Mouse (Mus musculus) liver, embryonic 14.5 days (tissue): Measurements from ENCODE around the gene Asb8. TPM values are rescaled to one million over a fixed set of nuclear protein-coding genes. Genes with fewer than 3 reads are reported as not detected.

Experiments used
- ATAC-seq: fragments of 200-750 bp; cut with Nextera tagmentation; 2 replicates; pipeline ENCODE4 v1.8.0; 2017; ENCODE audit warnings: moderate number of reproducible peaks, mild to moderate bottlenecking, moderate library complexity; ENCODE audit not compliant: insufficient read depth
- DNase-seq, 3 experiments: peaks; one replicate each; pipeline ENCODE4 v3.0.0-alpha.2; 2012 to 2013; ENCODE audit warnings: low read depth in 3 of 3, low spot score in 3 of 3
- H3K27ac ChIP-seq: fragments of 300-500 bp; sonication (generic); 2 replicates; pipeline ENCODE4 v1.5.1; 2014; ENCODE audit warnings: moderate library complexity, mild to moderate bottlenecking, control low read depth, inconsistent platforms
- H3K27me3 ChIP-seq: fragments of 300-500 bp; sonication (generic); 2 replicates; pipeline ENCODE4 v1.6.1; 2014; ENCODE audit warnings: mild to moderate bottlenecking, low read length, moderate library complexity; ENCODE audit not compliant: control insufficient read depth, insufficient read depth
- H3K36me3 ChIP-seq: fragments of 300-500 bp; sonication (generic); replicated peaks from 2 replicates; pipeline ENCODE4 v1.6.1; 2014; ENCODE audit warnings: low read depth; ENCODE audit not compliant: control insufficient read depth, insufficient read depth
- H3K4me1 ChIP-seq, 2 experiments: fragments of 200-500 bp in 1 of 2; fragments of 300-500 bp in 1 of 2; sonication (generic) in 1 of 2; replicated peaks; 2 replicates each; pipeline ENCODE4 v1.6.1; 2012 to 2014; ENCODE audit warnings: antibody characterized with exemption in 1 of 2, inconsistent platforms in 1 of 2, low read length in 1 of 2; ENCODE audit not compliant: control insufficient read depth in 2 of 2, insufficient read depth in 2 of 2
- H3K4me2 ChIP-seq: fragments of 300-500 bp; sonication (generic); 2 replicates; pipeline ENCODE4 v1.6.1; 2014; ENCODE audit warnings: low read depth, mild to moderate bottlenecking, control low read depth, moderate library complexity
- H3K4me3 ChIP-seq, 2 experiments: fragments of 200-500 bp in 1 of 2; fragments of 300-500 bp in 1 of 2; sonication (generic) in 1 of 2; 2 replicates each; pipeline ENCODE4 v1.5.1; 2012 to 2014; ENCODE audit warnings: low read depth in 2 of 2, low read length in 2 of 2, mild to moderate bottlenecking in 2 of 2, control low read depth in 1 of 2, inconsistent platforms in 1 of 2, moderate library complexity in 1 of 2; ENCODE audit not compliant: insufficient read depth in 1 of 2
- H3K9ac ChIP-seq: fragments of 300-500 bp; sonication (generic); replicated peaks from 2 replicates; pipeline ENCODE4 v1.6.1; 2014; ENCODE audit warnings: mild to moderate bottlenecking, control low read depth, moderate library complexity
- H3K9me3 ChIP-seq: fragments of 300-500 bp; sonication (generic); 2 replicates; pipeline ENCODE4 v1.6.1; 2016; ENCODE audit warnings: low read length, mixed read lengths; ENCODE audit not compliant: control insufficient read depth
- CTCF ChIP-seq: IDR thresholded peaks from 2 replicates; pipeline ENCODE4 v1.5.1; 2016; ENCODE audit warnings: antibody characterized with exemption, low read depth, control low read depth
- EP300 ChIP-seq: IDR thresholded peaks from 2 replicates; pipeline ENCODE4 v1.6.1; 2016; ENCODE audit warnings: antibody characterized with exemption, low read depth
- WGBS: fragments of 180-500 bp; shearing (Covaris S2); extraction: QIAGEN DNeasy Blood & Tissue Kit; methylation state at CpG from one replicate; pipeline ENCODE4 v1.1.7; 2014; ENCODE audit not compliant: insufficient replicate concordance; 5-methylcytosine and 5-hydroxymethylcytosine counted together
- polyA plus RNA-seq, 2 experiments: library from polyadenylated mRNA; depleted of rRNA in 1 of 2; stranded (reverse) in 1 of 2; unstranded in 1 of 2; fragments of >200 nt; fragmentation: Nextera tagmentation in 1 of 2; extraction: Ambion mirVana in 1 of 2; gene quantifications; 2 replicates each; pipeline versions ENCODE4 v1.2.1 to v1.2.3; 2012 to 2014

The Asb8 gene
- polyA plus RNA-seq, 2 experiments, result 15.1 to 22.4 TPM

DNA sequence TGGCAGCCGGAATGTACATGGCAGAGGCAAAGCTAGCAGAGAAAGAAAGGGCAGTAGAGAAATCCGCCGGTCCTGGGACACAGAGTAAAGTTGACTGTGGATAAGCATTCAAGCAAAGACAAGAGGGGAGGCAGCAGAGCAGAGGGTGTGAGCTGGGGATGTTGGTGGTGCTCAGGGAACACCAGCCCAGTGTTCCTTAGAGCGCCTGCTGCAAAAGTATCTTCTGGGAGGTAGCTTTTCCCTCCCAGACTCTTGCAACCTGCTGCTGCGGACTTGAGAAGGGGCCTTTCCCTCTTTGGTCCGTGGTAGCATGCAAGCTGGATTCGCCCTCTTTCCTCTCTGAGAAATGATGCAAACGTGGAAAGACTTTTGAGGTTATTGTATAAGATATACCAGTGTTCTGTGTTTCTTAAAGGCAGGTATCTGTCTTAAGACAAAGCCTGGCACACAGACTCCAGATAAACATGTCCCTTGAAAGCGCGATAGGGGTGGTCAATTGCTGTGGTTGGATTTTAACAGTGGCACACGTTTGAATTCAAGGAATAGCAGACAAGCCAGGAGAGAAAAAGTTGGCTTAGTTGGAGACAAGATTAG is 57.6 kb downstream of the Asb8 start:
- TF ChIP-seq CTCF, result no peak
- TF ChIP-seq EP300, result no peak
- H3K4me3 ChIP-seq, result peak overlapping the region; percentile 57 to 81

DNA sequence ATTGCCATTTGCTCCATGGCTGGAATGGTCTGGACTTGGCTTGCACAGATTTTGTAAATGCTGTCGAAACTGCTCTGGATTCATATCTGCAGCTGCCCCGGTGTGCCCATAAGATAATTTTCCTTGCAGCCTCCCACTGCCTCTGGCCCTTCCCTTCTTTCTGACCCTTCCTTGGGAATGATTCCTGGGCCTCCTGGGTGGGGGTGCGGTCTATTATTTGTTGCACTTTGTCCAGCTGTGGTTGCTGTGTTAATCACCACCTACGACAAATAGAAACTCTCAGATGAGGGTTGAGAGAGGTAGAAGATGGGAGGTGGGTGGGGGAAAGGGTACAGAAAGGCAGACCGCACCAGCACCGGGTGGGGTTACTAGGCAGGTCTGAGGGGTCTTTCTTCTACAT is 58.2 kb downstream of the Asb8 start:
- no peak overlapping the region for H3K9ac ChIP-seq
- H3K27ac ChIP-seq, result no peak overlapping the region
- H3K4me1 ChIP-seq, result peaks cover 18 to 33% of the 10 kb centered on the region in 2 experiments
- no peaks in the 10 kb centered on the region for H3K36me3 ChIP-seq
- DNase-seq (no peak), ATAC-seq (no peak)
- H3K4me3 ChIP-seq, result no peak overlapping the region
- H3K4me2 ChIP-seq, result peak overlapping the region; percentile 78
- no peaks in the 10 kb centered on the region for H3K9me3 ChIP-seq
- no peak for TF ChIP-seq EP300
- TF ChIP-seq CTCF, result no peak
- 68% methylated on average over 6 of the region's 6 CpGs for WGBS
- H3K27me3 ChIP-seq, result no peaks in the 10 kb centered on the region

More for the DNA sequence above, 57.6 kb downstream of the Asb8 start:
- peak overlapping the region; percentile 78 for H3K4me2 ChIP-seq
- WGBS, result 35% methylated on average over 11 of the region's 11 CpGs
- peak; percentile 55 for ATAC-seq
- H3K9ac ChIP-seq, result peak overlapping the region; percentile 41; the same call in 1 of the 2 replicates
- no peaks in the 10 kb centered on the region for H3K36me3 ChIP-seq
- H3K27me3 ChIP-seq, result no peaks in the 10 kb centered on the region
- DNase-seq, result no peak
- peak overlapping the region; percentile 46 for H3K27ac ChIP-seq
- H3K4me1 ChIP-seq, result peaks cover 18 to 33% of the 10 kb centered on the region in 2 experiments
- no peaks in the 10 kb centered on the region for H3K9me3 ChIP-seq

DNA sequence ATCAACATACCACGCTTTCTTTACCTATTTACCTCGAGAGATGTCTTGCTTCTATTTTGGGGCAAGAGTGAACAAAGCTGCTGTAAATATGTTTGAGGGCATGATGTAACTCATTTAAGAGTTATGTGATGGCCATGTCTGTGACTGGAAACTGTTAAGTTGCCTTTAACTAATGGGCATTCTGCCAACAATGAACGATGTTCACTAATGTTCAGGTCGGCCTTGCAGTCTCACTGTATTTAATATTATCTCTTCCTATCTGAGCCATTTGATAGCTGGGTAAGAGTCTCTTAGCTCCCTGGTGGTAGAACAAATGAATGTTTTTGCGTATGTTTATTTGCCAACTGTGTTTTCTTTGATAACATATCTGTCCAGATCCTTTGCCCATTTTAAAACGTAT is 58.9 kb downstream of the Asb8 start:
- DNase-seq, result no peak
- no peaks in the 10 kb centered on the region for H3K9me3 ChIP-seq
- H3K4me1 ChIP-seq, result peaks cover 15 to 27% of the 10 kb centered on the region in 2 experiments
- ATAC-seq, result no peak
- H3K9ac ChIP-seq, result no peak overlapping the region
- H3K4me2 ChIP-seq, result no peak overlapping the region
- 56% methylated on average over 6 of the region's 6 CpGs for WGBS
- H3K4me3 ChIP-seq, result no peak overlapping the region
- H3K36me3 ChIP-seq, result no peaks in the 10 kb centered on the region
- TF ChIP-seq EP300 (no peak), CTCF (no peak)
- H3K27ac ChIP-seq, result no peak overlapping the region
- H3K27me3 ChIP-seq, result no peaks in the 10 kb centered on the region

DNA sequence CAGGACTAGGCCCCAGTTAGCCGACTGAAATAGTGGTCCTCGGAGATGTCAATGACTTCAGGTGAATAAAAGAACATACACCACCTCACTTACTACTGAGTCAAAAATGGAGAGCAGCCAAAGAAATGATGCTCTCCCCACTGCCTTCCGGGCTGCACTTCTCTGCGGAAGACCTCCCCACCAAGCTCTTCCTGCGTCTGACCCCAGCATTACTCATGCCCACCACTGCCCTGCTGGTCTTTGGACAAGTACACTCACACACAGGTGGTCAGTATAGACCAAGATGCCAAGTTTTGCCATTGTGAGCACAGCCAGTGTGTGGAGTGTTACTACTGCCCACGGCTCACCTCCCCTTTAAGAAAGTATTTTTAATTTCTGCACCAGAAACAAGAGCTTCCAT is 63.0 kb downstream of the Asb8 start:
- no peak for TF ChIP-seq EP300
- Histone ChIP-seq H3K36me3 (no peaks in the 10 kb centered on the region), H3K4me2 (no peak overlapping the region), H3K27ac (no peak overlapping the region), H3K4me1 (peaks cover under 1 to 5% of the 10 kb centered on the region in 2 experiments; a peak in 3 of 4 replicates), H3K9ac (no peak overlapping the region), H3K27me3 (no peaks in the 10 kb centered on the region), H3K9me3 (no peaks in the 10 kb centered on the region), H3K4me3 (no peak overlapping the region)
- DNase-seq (no peak), ATAC-seq (no peak)
- WGBS, result 80% methylated on average over 6 of the region's 6 CpGs

DNA sequence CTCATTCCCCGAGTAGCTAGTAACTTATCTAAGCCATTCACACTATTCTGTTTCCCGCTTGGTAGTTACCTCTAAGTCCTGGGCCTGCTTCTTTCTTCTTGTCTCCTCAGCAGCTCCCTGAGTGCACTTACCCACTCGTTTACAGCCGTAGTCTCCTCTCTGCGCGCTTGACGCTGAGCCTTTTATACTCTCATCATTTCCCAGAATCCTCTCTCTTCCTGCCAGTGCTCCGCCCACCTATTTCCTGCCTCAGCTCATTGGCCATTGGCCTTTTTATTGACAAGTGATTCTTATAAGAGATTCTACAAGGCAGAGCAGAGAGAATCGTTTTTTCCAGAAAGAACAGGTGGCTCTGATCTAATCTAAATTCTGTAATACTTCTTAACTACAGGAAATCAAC is 66.9 kb downstream of the Asb8 start:
- Histone ChIP-seq H3K27me3 (no peaks in the 10 kb centered on the region), H3K4me1 (0 out of 4 replicates have a peak, but pooled peaks cover 0 to 2% of the 10 kb centered on the region in 2 experiments), H3K27ac (no peak overlapping the region), H3K4me3 (no peak overlapping the region), H3K9me3 (no peaks in the 10 kb centered on the region), H3K4me2 (no peak overlapping the region), H3K9ac (no peak overlapping the region), H3K36me3 (no peaks in the 10 kb centered on the region)
- no peak for DNase-seq
- TF ChIP-seq EP300 (no peak), CTCF (no peak)
- no peak for ATAC-seq
- WGBS, result 73% methylated on average over 9 of the region's 9 CpGs
